Mouse (Mus musculus) midbrain, embryonic 11.5 days (tissue): ENCODE data around the gene Ccdc159. TPM values are rescaled to one million over a fixed set of nuclear protein-coding genes. Genes with fewer than 3 reads are reported as not detected.
A peak's percentile ranks its signal among the peaks of the same experiment; 100 is the strongest.

Source experiments
- ATAC-seq: fragments of 200-750 bp; cut with Nextera tagmentation; 2 replicates; pipeline ENCODE4 v1.8.0; 2017; ENCODE audit warnings: moderate TSS enrichment, moderate library complexity; ENCODE audit not compliant: low FRiP score
- DNase-seq: peaks from one replicate; pipeline ENCODE4 v3.0.0; 2015; ENCODE audit warnings: low spot score; ENCODE audit errors: missing footprints
- H3K27ac ChIP-seq: fragments of 300-500 bp; sonication (generic); 2 replicates; pipeline ENCODE4 v1.5.1; 2014; ENCODE audit warnings: low read depth, low read length
- H3K27me3 ChIP-seq: fragments of 300-500 bp; sonication (generic); 2 replicates; pipeline ENCODE4 v1.6.1; 2014; ENCODE audit warnings: mild to moderate bottlenecking, low read length, moderate library complexity, mixed read lengths; ENCODE audit not compliant: control insufficient read depth, insufficient read depth
- H3K36me3 ChIP-seq: fragments of 300-500 bp; sonication (generic); 2 replicates; pipeline ENCODE4 v1.6.1; 2014; ENCODE audit warnings: mild to moderate bottlenecking, low read length, moderate library complexity, mixed read lengths; ENCODE audit not compliant: control insufficient read depth, insufficient read depth
- H3K4me1 ChIP-seq: fragments of 300-500 bp; sonication (generic); 2 replicates; pipeline ENCODE4 v1.6.1; 2014; ENCODE audit warnings: low read length; ENCODE audit not compliant: control insufficient read depth, insufficient read depth
- H3K4me2 ChIP-seq: fragments of 300-500 bp; sonication (generic); 2 replicates; pipeline ENCODE4 v1.6.1; 2014; ENCODE audit warnings: mild to moderate bottlenecking, moderate library complexity
- H3K4me3 ChIP-seq: fragments of 300-500 bp; sonication (generic); 2 replicates; pipeline ENCODE4 v1.5.1; 2014; ENCODE audit warnings: low read depth, low read length
- H3K9ac ChIP-seq: fragments of 300-500 bp; sonication (generic); 2 replicates; pipeline ENCODE4 v1.6.1; 2014; ENCODE audit warnings: low read length
- H3K9me3 ChIP-seq: fragments of 300-500 bp; sonication (generic); 2 replicates; pipeline ENCODE4 v1.6.1; 2016; ENCODE audit warnings: low read length; ENCODE audit not compliant: control insufficient read depth
- WGBS: fragments of 180-500 bp; shearing (Covaris S2); extraction: QIAGEN DNeasy Blood & Tissue Kit; methylation state at CpG from one replicate; pipeline ENCODE4 v1.1.7; 2014; 5-methylcytosine and 5-hydroxymethylcytosine counted together
- polyA plus RNA-seq: library from polyadenylated mRNA; unstranded; fragments of >200 nt; fragmentation: Nextera tagmentation; extraction: Ambion mirVana; gene quantifications from 2 replicates; pipeline ENCODE4 v1.2.1, GENCODE M21; 2014

The Ccdc159 gene
- polyA plus RNA-seq, result 2.4 and 3.4 TPM in 2 replicates

- peak within 1 kb of the TSS; percentile 71 for H3K9ac ChIP-seq
These were observed at the start of gene Ccdc159, which contains the start of gene Tmem205 for GRCm38 (mm10) chr9:21927208-21927753. Gene Ccdc159, plus strand, starts transcription at chr9:21927471. Gene Tmem205, minus strand, starts transcription at chr9:21927556.

DNA sequence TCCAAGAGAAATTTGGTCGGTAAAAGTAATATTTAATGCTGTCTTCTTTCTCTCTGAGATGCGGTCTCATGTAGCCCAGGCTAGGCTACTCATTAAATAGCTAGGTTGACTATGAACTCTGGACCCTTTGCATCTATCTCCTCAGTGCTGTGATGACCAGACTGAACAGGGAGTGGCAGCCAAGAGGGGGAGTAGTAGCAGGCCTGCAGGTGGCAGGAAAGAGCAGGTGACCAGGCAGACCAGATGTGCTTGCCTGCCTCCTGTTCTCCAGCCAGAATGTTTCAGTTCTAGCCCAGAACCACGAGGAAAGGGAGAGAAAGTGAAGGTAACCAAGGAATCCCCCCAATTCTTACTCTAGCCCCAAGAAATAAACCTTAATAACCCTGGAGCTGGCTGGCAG is 38.0 kb upstream of the Ccdc159 start:
- Histone ChIP-seq H3K27me3 (no peaks in the 10 kb centered on the region), H3K36me3 (no peaks in the 10 kb centered on the region), H3K27ac (no peak overlapping the region), H3K4me1 (no peaks in the 10 kb centered on the region), H3K9ac (no peak overlapping the region), H3K4me3 (no peak overlapping the region), H3K9me3 (no peaks in the 10 kb centered on the region), H3K4me2 (no peak overlapping the region)
- DNase-seq, result no peak
- no peak for ATAC-seq
- WGBS, result 67% methylated on average over 3 of the region's 3 CpGs

More at GRCm38 (mm10) chr9:21927208-21927753, at the start of gene Ccdc159, which contains the start of gene Tmem205:
- DNase-seq (peak; percentile 98), ATAC-seq (peak; percentile 99)
- H3K27ac ChIP-seq, result no peak within 1 kb of the TSS
- peak within 1 kb of the TSS; percentile 72 for H3K4me2 ChIP-seq
- WGBS, result 1% methylated on average over 28 of the region's 28 CpGs
- H3K4me3 ChIP-seq, result peak within 1 kb of the TSS; percentile 41
- H3K9me3 ChIP-seq, result no peaks in the 10 kb centered on the region
- H3K36me3 ChIP-seq, result no peaks in the 10 kb centered on the region
- H3K27me3 ChIP-seq, result no peaks in the 10 kb centered on the region
- peaks cover 11% of the 10 kb centered on the region for H3K4me1 ChIP-seq

GRCm38 (mm10) chr9:21901223-21901820 is 25.9 kb upstream of the Ccdc159 start:
- 17% methylated on average over 10 of the region's 10 CpGs for WGBS
- peak; percentile 96 for DNase-seq
- Histone ChIP-seq H3K27me3 (no peaks in the 10 kb centered on the region), H3K36me3 (no peaks in the 10 kb centered on the region), H3K9ac (peak overlapping the region; percentile 63), H3K27ac (no peak overlapping the region), H3K4me2 (peak overlapping the region; percentile 54), H3K9me3 (no peaks in the 10 kb centered on the region), H3K4me3 (peak overlapping the region; percentile 37), H3K4me1 (peaks cover 4% of the 10 kb centered on the region; the same call in 1 of the 2 replicates)
- ATAC-seq, result peak; percentile 91

GRCm38 (mm10) chr9:21904031-21904430 is 23.2 kb upstream of the Ccdc159 start:
- DNase-seq (no peak), ATAC-seq (no peak)
- no peaks in the 10 kb centered on the region for H3K9me3 ChIP-seq
- H3K4me3 ChIP-seq, result no peak overlapping the region
- no peaks in the 10 kb centered on the region for H3K36me3 ChIP-seq
- H3K9ac ChIP-seq, result no peak overlapping the region
- no peak overlapping the region for H3K4me2 ChIP-seq
- peaks cover 4% of the 10 kb centered on the region; the same call in 1 of the 2 replicates for H3K4me1 ChIP-seq
- H3K27me3 ChIP-seq, result no peaks in the 10 kb centered on the region
- 85% methylated on average over 4 of the region's 4 CpGs for WGBS
- H3K27ac ChIP-seq, result no peak overlapping the region

- no peak overlapping the region for H3K9ac ChIP-seq
- no peak overlapping the region for H3K4me2 ChIP-seq
- H3K4me1 ChIP-seq, result no peaks in the 10 kb centered on the region
- ATAC-seq (no peak), DNase-seq (peak; percentile 28)
- H3K9me3 ChIP-seq, result no peaks in the 10 kb centered on the region
- WGBS, result 83% methylated on average over 11 of the region's 11 CpGs
- H3K27me3 ChIP-seq, result no peaks in the 10 kb centered on the region
- no peak overlapping the region for H3K27ac ChIP-seq
- no peak overlapping the region for H3K4me3 ChIP-seq
- H3K36me3 ChIP-seq, result no peaks in the 10 kb centered on the region
These were observed 19.1 kb upstream of the Ccdc159 start for GRCm38 (mm10) chr9:21908216-21908615.

- no peaks in the 10 kb centered on the region for H3K27me3 ChIP-seq
- H3K4me3 ChIP-seq, result no peak overlapping the region
- no peaks in the 10 kb centered on the region for H3K4me1 ChIP-seq
- ATAC-seq (no peak), DNase-seq (peak; percentile 28)
- H3K9ac ChIP-seq, result no peak overlapping the region
- no peak overlapping the region for H3K4me2 ChIP-seq
- H3K9me3 ChIP-seq, result no peaks in the 10 kb centered on the region
- WGBS, result 78% methylated on average over 10 of the region's 10 CpGs
- no peaks in the 10 kb centered on the region for H3K36me3 ChIP-seq
- H3K27ac ChIP-seq, result no peak overlapping the region
These were observed 17.6 kb upstream of the Ccdc159 start for GRCm38 (mm10) chr9:21909474-21910223.

DNA sequence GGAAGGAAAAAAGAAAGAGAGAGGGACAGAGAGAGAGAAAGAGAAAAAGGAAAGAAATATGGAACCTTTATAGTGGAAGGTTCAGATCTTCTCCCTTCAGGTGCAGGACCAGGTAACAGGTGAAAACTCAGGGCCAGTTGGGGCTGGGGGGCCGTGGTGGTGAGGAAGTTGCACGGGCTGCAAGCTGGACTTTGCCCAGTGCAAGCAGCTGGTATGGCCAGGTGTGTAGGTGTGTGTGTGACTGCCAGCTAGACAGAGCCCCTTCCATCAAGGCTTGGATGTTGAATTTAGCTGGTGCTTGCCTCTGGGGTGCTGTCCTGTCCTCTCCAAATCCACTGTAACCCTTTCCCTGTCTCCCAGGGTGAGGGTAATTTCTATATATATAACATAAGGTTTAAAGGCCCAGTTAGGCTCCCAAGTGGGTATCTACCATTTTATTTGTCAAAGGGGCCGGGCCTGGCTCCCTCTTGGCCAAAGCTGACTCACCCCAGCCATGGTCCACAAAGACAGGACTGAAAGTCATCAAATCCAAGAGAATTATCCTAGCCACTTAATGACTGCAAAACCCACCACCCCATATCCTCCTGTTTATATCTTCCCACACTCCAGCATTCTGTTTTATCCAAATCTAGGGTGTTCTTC is 10.3 kb upstream of the Ccdc159 start:
- WGBS, result 68% methylated on average over 3 of the region's 3 CpGs
- Histone ChIP-seq H3K36me3 (no peaks in the 10 kb centered on the region), H3K9me3 (no peaks in the 10 kb centered on the region), H3K9ac (no peak overlapping the region; the same call in 1 of the 2 replicates), H3K4me3 (peak overlapping the region; percentile 64; the same call in 1 of the 2 replicates), H3K27ac (no peak overlapping the region), H3K27me3 (peaks cover 5% of the 10 kb centered on the region), H3K4me2 (peak overlapping the region; percentile 99), H3K4me1 (peaks cover 6% of the 10 kb centered on the region; the same call in 1 of the 2 replicates)
- DNase-seq (peak; percentile 33), ATAC-seq (no peak)

DNA sequence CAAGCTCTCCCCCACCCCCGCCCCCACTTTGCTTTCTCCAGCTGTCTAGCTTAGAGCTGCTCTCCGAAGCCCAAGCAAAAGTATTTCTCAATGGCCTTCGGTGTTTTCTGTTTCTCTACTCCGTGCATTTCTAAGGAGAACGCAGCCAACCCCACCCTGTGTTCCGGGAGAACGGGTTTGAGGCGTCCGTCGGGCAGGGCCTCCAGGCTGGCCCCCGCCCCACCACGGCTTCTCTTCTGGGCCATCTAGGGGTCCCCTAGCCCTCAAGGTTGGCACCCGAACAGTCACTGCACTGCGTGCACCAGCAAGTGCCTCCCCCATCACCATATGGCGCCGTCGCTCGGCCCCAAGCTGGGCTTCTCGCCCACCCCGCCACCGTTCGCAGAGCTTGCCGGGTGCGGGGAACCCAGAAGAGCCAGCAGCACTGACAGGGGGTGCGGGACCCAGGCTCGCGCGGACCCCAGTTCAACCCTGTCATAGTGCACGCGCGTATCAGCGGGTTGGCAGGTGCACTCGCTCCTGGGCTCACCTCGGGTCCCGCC is 9.7 kb upstream of the Ccdc159 start:
- Histone ChIP-seq H3K9me3 (no peaks in the 10 kb centered on the region), H3K4me3 (peak overlapping the region; percentile 64), H3K4me1 (peaks cover 6% of the 10 kb centered on the region; the same call in 1 of the 2 replicates), H3K27ac (no peak overlapping the region), H3K36me3 (no peaks in the 10 kb centered on the region), H3K9ac (peak overlapping the region; percentile 71), H3K4me2 (peak overlapping the region; percentile 99), H3K27me3 (peaks cover 5% of the 10 kb centered on the region)
- ATAC-seq (no peak), DNase-seq (peak; percentile 90)
- WGBS, result 3% methylated on average over 35 of the region's 35 CpGs
